Mouse (Mus musculus): Measurements from ENCODE around the gene Samd5. TPM values are rescaled to one million over a fixed set of nuclear protein-coding genes. Genes with fewer than 3 reads are reported as not detected.

Gene Samd5
- polyA plus RNA-seq, 1 experiment from 2014 or later = 6.8 TPM

DNA sequence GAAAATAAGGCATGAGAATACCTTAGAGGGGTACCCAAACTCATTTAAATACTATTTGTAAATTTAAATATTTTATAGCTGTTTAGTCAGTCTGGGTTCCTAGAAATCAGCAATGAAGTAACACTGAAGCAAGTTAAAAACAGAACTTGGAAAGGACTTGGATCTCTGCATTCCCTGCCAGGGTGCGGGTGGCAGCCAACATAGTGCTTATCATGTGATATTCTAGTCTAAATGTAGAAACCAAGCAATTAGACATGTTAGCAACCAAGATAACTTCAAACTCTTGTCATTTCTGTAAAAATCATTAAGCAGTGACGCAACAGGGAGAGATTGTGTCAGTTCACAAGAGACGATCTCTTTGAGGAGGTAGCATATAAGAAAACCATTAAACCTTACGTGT, 32.9 kb downstream of the Samd5 start:
- no peak for ATAC-seq (ENCODE audit: low FRiP score, low TSS enrichment)
- no peaks in the 10 kb centered on the region for H3K27me3 ChIP-seq (ENCODE audit: control insufficient read depth, insufficient read depth, low read length)
- H3K4me2 ChIP-seq (replicated peaks; ENCODE audit: low read depth, low read length) = no peak overlapping the region
- H3K9me3 ChIP-seq (ENCODE audit: control insufficient read depth, low read length) = no peaks in the 10 kb centered on the region
- H3K9ac ChIP-seq (ENCODE audit: low read depth, low read length) = no peak overlapping the region
- no peak overlapping the region for H3K4me3 ChIP-seq (ENCODE audit: low read length)
- H3K36me3 ChIP-seq (ENCODE audit: control insufficient read depth, insufficient read depth, low read length) = no peaks in the 10 kb centered on the region
- no peak overlapping the region for H3K27ac ChIP-seq (ENCODE audit: low read depth, low read length)
- H3K4me1 ChIP-seq (ENCODE audit: control insufficient read depth, insufficient read depth, low read length) = peaks cover 3% of the 10 kb centered on the region; the same call in 1 of the 2 replicates
- WGBS = 94% methylated on average over 4 of the region's 4 CpGs

DNA sequence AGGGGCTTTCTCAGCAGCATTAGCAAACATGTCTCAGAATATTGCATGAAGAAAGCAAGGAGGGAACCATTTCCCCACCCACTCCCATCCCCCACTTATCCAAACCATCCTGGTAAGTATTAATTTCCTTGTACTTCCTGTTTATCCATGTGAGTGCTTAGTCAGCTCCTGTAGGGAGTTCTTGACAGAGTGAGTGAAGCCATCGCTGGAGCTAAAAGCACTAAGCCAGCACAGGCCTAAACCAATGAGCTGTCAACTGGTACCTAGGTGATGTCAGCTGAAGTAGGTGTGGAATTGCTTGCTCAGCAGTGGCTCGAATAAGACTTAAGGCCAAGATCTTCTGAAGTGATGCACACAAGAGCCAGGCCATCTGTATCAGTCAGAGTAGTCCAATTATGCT, 34.3 kb downstream of the Samd5 start:
- H3K36me3 ChIP-seq (ENCODE audit: control insufficient read depth, insufficient read depth, low read length) = no peaks in the 10 kb centered on the region
- H3K9me3 ChIP-seq (ENCODE audit: control insufficient read depth, low read length) = no peaks in the 10 kb centered on the region
- H3K4me2 ChIP-seq (replicated peaks; ENCODE audit: low read depth, low read length) = no peak overlapping the region
- no peak overlapping the region for H3K9ac ChIP-seq (ENCODE audit: low read depth, low read length)
- H3K27me3 ChIP-seq (ENCODE audit: control insufficient read depth, insufficient read depth, low read length) = no peaks in the 10 kb centered on the region
- peaks cover 3% of the 10 kb centered on the region; the same call in 1 of the 2 replicates for H3K4me1 ChIP-seq (ENCODE audit: control insufficient read depth, insufficient read depth, low read length)
- no peak overlapping the region for H3K27ac ChIP-seq (ENCODE audit: low read depth, low read length)
- H3K4me3 ChIP-seq (ENCODE audit: low read length) = no peak overlapping the region
- ATAC-seq (ENCODE audit: low FRiP score, low TSS enrichment) = no peak
- 58% methylated on average over 2 of the region's 2 CpGs for WGBS

DNA sequence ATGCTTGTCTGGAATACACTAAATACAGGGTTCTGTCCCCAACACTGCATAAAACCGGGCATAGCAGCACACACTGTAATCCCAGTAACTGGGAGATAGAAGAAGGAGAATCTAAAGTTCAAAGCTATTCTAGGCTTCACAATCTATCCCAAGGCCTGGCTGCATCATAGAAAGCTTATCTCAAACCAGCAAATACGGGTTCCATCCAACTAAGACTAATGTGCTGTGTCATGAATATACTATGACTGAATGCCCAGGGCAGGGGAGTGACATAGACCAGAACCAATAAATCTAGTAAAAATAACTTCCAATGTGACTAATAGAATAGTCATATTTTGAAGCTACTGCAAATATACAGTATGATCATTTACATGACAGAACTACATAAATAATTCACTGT, 35.0 kb downstream of the Samd5 start:
- no peak overlapping the region for H3K4me3 ChIP-seq (ENCODE audit: low read length)
- peaks cover 3% of the 10 kb centered on the region; the same call in 1 of the 2 replicates for H3K4me1 ChIP-seq (ENCODE audit: control insufficient read depth, insufficient read depth, low read length)
- 71% methylated on average over 2 of the region's 2 CpGs for WGBS
- H3K27me3 ChIP-seq (ENCODE audit: control insufficient read depth, insufficient read depth, low read length) = no peaks in the 10 kb centered on the region
- no peak overlapping the region for H3K27ac ChIP-seq (ENCODE audit: low read depth, low read length)
- H3K4me2 ChIP-seq (replicated peaks; ENCODE audit: low read depth, low read length) = no peak overlapping the region
- no peaks in the 10 kb centered on the region for H3K36me3 ChIP-seq (ENCODE audit: control insufficient read depth, insufficient read depth, low read length)
- H3K9me3 ChIP-seq (ENCODE audit: control insufficient read depth, low read length) = no peaks in the 10 kb centered on the region
- no peak overlapping the region for H3K9ac ChIP-seq (ENCODE audit: low read depth, low read length)
- ATAC-seq (ENCODE audit: low FRiP score, low TSS enrichment) = no peak

DNA sequence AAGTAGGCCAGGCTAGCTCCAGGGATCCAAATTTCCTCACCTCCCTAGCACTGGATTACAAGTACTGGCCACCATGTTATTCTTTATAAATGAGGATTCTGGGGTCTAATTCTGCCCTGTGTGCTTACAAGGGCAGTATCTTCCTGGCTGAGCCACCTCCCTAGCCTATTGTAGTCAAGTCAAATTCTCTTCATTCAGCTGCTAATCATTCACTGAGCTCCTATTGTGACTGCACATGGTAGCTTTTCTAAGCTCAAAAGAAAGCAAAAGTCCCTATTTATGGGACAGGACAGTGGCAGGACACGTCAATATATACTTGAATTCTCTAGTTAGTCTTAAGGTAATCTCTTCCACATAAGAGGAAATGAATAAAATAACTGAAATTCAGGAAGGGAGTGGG, 49.7 kb downstream of the Samd5 start:
- WGBS = 60% methylated on average over 1 of the region's 1 CpGs
- Histone ChIP-seq H3K36me3 (ENCODE audit: control insufficient read depth, insufficient read depth, low read length) (no peaks in the 10 kb centered on the region), H3K27ac (ENCODE audit: low read depth, low read length) (no peak overlapping the region), H3K27me3 (ENCODE audit: control insufficient read depth, insufficient read depth, low read length) (no peaks in the 10 kb centered on the region), H3K4me1 (ENCODE audit: control insufficient read depth, insufficient read depth, low read length) (no peaks in the 10 kb centered on the region), H3K4me2 (replicated peaks; ENCODE audit: low read depth, low read length) (no peak overlapping the region), H3K4me3 (ENCODE audit: low read length) (no peak overlapping the region), H3K9ac (ENCODE audit: low read depth, low read length) (no peak overlapping the region), H3K9me3 (ENCODE audit: control insufficient read depth, low read length) (no peaks in the 10 kb centered on the region)
- ATAC-seq (ENCODE audit: low FRiP score, low TSS enrichment) = no peak

GRCm38 (mm10) chr10:9621926-9622688, 52.9 kb downstream of the Samd5 start:
- H3K9ac ChIP-seq (ENCODE audit: low read depth, low read length) = no peak overlapping the region
- no peak overlapping the region for H3K27ac ChIP-seq (ENCODE audit: low read depth, low read length)
- no peaks in the 10 kb centered on the region for H3K4me1 ChIP-seq (ENCODE audit: control insufficient read depth, insufficient read depth, low read length)
- H3K36me3 ChIP-seq (ENCODE audit: control insufficient read depth, insufficient read depth, low read length) = no peaks in the 10 kb centered on the region
- 91% methylated on average over 3 of the region's 3 CpGs for WGBS
- H3K4me2 ChIP-seq (replicated peaks; ENCODE audit: low read depth, low read length) = no peak overlapping the region
- ATAC-seq (ENCODE audit: low FRiP score, low TSS enrichment) = no peak
- H3K4me3 ChIP-seq (ENCODE audit: low read length) = no peak overlapping the region
- no peaks in the 10 kb centered on the region for H3K9me3 ChIP-seq (ENCODE audit: control insufficient read depth, low read length)
- no peaks in the 10 kb centered on the region for H3K27me3 ChIP-seq (ENCODE audit: control insufficient read depth, insufficient read depth, low read length)

DNA sequence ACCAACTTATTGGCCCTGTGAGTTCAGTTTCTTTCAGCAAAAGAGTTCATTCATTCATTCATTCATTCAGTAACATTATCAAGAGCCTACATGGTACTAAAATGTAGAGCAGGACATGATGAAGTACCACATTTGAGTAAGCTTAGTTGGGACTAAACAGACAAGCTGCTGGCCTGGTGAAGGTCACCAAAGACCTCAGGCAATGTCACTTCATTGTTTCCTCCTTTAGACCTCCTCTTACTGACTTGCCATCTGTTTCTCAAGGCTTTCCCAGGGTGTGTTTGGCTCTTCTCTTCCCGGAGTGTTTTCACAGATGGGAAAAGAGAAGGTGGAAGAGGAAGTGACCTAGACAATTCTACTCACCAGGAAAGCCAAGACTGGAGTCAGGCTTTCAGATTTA, 54.0 kb downstream of the Samd5 start:
- no peaks in the 10 kb centered on the region for H3K4me1 ChIP-seq (ENCODE audit: control insufficient read depth, insufficient read depth, low read length)
- H3K36me3 ChIP-seq (ENCODE audit: control insufficient read depth, insufficient read depth, low read length) = no peaks in the 10 kb centered on the region
- H3K27me3 ChIP-seq (ENCODE audit: control insufficient read depth, insufficient read depth, low read length) = no peaks in the 10 kb centered on the region
- 29% methylated on average over 1 of the region's 1 CpGs for WGBS
- H3K27ac ChIP-seq (ENCODE audit: low read depth, low read length) = no peak overlapping the region
- H3K9ac ChIP-seq (ENCODE audit: low read depth, low read length) = no peak overlapping the region
- H3K9me3 ChIP-seq (ENCODE audit: control insufficient read depth, low read length) = no peaks in the 10 kb centered on the region
- no peak overlapping the region for H3K4me2 ChIP-seq (replicated peaks; ENCODE audit: low read depth, low read length)
- no peak for ATAC-seq (ENCODE audit: low FRiP score, low TSS enrichment)
- H3K4me3 ChIP-seq (ENCODE audit: low read length) = no peak overlapping the region

DNA sequence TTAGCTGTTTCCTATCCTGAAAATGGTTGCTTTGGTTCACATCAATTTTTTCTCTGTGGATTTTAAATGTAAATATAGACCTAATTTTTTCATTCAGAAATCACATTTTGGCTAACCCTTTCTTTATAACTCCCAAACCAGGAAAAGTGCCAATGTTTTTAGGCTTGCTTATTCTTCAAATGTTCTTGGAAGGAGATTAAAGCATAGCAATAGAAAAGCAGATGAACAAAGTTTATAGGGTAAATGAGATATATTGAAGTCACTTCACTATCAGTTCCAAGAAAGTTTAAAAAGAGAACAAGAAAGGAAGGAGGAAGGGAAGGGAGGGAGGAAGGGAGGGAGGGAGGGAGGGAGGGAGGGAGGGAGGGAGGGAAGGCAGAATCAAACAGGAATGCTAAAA, 60.0 kb downstream of the Samd5 start:
- Histone ChIP-seq H3K4me1 (ENCODE audit: control insufficient read depth, insufficient read depth, low read length) (no peaks in the 10 kb centered on the region), H3K4me2 (replicated peaks; ENCODE audit: low read depth, low read length) (no peak overlapping the region), H3K9ac (ENCODE audit: low read depth, low read length) (no peak overlapping the region), H3K9me3 (ENCODE audit: control insufficient read depth, low read length) (no peaks in the 10 kb centered on the region), H3K4me3 (ENCODE audit: low read length) (no peak overlapping the region), H3K27ac (ENCODE audit: low read depth, low read length) (no peak overlapping the region), H3K36me3 (ENCODE audit: control insufficient read depth, insufficient read depth, low read length) (no peaks in the 10 kb centered on the region), H3K27me3 (ENCODE audit: control insufficient read depth, insufficient read depth, low read length) (no peaks in the 10 kb centered on the region)
- no peak for ATAC-seq (ENCODE audit: low FRiP score, low TSS enrichment)

DNA sequence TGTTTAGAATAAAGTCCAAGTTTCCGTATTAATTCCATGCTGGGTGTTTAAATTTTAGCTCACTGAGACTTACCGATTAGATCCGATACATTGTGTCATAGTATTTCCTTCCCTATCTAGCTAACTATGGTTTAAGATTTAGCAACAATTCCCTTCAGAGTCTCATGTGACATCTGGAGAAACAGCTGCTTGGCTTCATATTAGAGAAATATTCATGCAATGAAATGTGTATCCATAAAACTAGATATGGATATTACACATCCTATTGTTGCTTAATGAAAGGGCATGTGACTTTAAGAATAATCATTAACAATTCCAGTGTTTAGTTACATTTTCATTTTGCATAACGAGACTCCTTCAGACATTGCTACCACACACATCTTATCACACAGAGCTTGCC, 66.2 kb downstream of the Samd5 start:
- Histone ChIP-seq H3K9me3 (ENCODE audit: control insufficient read depth, low read length) (no peaks in the 10 kb centered on the region), H3K27ac (ENCODE audit: low read depth, low read length) (no peak overlapping the region), H3K4me3 (ENCODE audit: low read length) (no peak overlapping the region), H3K36me3 (ENCODE audit: control insufficient read depth, insufficient read depth, low read length) (no peaks in the 10 kb centered on the region), H3K27me3 (ENCODE audit: control insufficient read depth, insufficient read depth, low read length) (no peaks in the 10 kb centered on the region), H3K9ac (ENCODE audit: low read depth, low read length) (no peak overlapping the region), H3K4me1 (ENCODE audit: control insufficient read depth, insufficient read depth, low read length) (no peaks in the 10 kb centered on the region), H3K4me2 (replicated peaks; ENCODE audit: low read depth, low read length) (no peak overlapping the region)
- no peak for ATAC-seq (ENCODE audit: low FRiP score, low TSS enrichment)
- WGBS = 92% methylated on average over 4 of the region's 4 CpGs

DNA sequence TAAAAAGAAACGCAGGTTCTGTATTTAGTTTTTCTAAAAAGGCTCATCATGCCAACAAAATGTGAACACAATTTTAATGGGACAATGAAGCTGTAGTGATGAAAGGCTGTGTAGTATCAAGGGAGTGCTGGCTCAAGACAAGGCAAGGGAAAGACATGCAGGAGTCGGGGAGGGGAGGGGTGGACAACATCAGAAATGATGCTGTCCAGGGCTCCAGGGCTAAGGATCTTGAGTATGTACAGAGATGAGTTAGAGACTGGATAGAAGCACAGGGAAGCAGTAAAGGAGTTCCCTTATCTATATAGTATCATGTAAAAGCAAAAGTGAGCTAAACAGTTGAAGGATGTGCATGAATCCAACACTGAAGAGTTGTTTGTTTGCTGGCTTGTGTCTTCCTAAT, 67.9 kb downstream of the Samd5 start:
- no peak overlapping the region for H3K4me2 ChIP-seq (replicated peaks; ENCODE audit: low read depth, low read length)
- WGBS = 90% methylated on average over 2 of the region's 2 CpGs
- H3K9ac ChIP-seq (ENCODE audit: low read depth, low read length) = no peak overlapping the region

More for the DNA sequence above, 67.9 kb downstream of the Samd5 start:
- H3K27ac ChIP-seq (ENCODE audit: low read depth, low read length) = no peak overlapping the region
- no peaks in the 10 kb centered on the region for H3K9me3 ChIP-seq (ENCODE audit: control insufficient read depth, low read length)
- no peak for ATAC-seq (ENCODE audit: low FRiP score, low TSS enrichment)
- H3K4me3 ChIP-seq (ENCODE audit: low read length) = no peak overlapping the region
- no peaks in the 10 kb centered on the region for H3K36me3 ChIP-seq (ENCODE audit: control insufficient read depth, insufficient read depth, low read length)
- no peaks in the 10 kb centered on the region for H3K4me1 ChIP-seq (ENCODE audit: control insufficient read depth, insufficient read depth, low read length)
- no peaks in the 10 kb centered on the region for H3K27me3 ChIP-seq (ENCODE audit: control insufficient read depth, insufficient read depth, low read length)
